Mouse (Mus musculus): Measurements from ENCODE around the gene Zfp69.

The Zfp69 gene

DNA sequence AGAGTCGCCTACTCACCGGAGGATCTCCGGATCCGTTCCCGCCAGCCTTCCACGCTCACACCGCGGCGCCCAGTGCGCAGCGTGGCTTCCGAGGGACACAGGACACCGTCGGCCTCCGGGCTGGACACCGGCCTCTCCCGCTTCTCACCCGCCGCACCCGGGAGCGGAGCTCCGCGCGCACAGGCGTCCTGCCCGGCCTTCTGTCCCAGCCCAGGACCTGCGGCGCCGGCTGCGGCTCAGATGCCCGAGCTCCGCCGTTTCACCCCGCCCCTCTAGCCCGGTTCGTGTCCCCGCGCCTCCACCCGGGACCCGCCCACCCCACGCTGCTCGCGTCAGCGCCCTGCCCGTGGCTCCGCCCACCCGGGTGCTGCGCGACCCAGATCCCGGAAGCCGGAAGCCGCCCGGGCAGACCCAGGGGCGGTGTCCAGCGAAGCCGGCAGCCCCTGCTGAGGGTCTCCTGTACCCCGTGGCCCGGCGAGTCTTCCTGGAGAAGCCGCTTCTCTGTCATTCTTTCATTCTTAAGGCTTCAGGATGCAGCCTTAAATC lies at the start of gene Zfp69:
Gene Zfp69, minus strand, starts transcription at position 272 of the 546 bp plus-strand sequence.
- peak; percentile 83 for DNase-seq

DNA sequence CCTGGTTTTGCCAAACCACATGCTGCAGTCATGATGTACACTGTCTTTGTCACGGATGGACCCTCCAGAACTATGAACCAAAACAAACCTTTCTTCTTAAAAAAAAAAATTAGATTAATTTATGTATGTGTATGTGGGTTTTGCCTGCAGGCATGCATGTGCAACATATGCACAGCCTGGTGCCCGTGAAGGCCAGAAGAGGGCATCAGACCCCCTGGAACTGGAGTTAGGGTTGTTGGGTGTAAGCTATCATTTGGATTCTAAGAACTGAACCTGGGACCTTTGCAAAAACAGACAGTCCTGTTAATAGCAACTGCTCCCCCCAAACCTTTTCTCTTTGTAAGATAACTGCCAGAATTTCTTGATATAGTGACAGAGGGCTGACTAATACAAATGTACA lies 49.5 kb upstream of the Zfp69 start:
- DNase-seq: no peak

DNA sequence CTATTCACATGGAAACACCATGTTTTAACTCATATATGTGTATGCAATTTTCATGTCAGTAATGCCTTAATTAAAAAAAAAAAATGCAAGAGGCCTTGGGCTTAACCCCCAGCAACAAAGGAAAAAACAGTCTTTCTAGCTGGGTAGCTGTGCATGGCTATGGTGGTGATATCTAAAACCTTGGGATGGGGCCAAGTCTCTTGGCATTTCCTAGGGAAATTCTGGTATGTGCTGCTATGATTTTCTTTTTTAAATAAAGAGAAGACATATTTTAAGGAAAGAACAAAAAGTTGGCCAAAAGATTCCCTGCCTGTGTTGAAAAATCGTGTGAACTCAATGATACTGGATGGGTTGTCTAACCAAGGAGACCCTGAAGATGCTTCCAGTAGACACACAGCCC lies 44.4 kb upstream of the Zfp69 start:
- DNase-seq: no peak

DNA sequence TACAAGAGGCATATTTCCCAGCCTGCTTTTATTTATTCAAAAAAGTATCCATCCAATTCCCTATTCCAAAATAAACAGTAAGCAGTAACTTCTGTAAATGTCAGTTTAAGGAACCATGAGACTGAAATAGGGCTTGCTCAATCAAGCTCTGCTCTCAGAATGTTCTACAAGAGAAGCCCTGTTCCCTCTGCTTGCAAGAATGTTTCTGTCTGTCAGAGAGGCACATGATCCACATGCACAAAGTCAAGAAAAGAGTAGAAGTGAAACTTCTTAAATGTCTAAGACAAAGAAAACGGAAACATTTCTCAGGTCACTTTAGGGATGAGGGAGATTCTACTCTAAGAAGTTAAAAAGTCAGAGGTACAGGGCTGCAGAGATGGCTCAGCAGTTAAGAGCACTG lies 41.5 kb upstream of the Zfp69 start:
- no peak for DNase-seq

DNA sequence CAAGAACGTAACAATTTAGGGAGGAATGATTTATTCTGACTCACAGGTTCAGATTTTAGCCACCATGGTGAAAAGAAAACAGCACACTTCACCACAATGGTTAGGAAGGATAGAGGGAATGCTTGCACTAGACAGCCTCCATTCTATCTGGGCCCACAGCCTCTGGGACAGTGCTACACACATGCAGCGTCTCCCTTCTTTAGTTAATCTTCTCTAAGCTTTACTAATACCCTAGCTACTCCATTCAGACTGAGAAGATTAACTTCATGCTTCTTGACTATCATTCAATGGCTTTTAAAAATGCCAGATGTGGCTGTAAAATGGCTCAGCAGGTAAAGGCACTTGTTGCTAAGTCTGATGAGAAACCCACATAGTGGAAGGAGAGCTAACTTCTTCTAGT lies 40.8 kb upstream of the Zfp69 start:
- no peak for DNase-seq

DNA sequence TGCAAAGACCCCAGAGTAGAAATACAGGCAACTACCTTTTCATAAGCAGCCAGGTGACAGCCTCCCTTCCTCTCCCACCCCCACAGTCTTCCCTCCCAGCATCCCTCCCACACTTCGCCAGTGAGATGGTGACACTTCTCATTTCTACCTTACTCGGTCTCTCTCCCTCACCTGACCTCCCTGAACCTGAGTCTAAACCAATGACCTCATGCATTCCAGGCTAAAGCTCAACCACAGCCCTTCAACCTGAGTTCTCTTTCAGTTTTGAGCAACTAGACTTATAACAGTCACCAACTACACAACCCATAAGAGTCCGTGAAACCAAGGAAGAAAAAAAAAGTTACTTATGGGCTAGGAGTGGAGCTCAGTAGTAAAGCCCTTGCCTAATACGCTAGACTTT lies 35.8 kb upstream of the Zfp69 start:
- no peak for DNase-seq

DNA sequence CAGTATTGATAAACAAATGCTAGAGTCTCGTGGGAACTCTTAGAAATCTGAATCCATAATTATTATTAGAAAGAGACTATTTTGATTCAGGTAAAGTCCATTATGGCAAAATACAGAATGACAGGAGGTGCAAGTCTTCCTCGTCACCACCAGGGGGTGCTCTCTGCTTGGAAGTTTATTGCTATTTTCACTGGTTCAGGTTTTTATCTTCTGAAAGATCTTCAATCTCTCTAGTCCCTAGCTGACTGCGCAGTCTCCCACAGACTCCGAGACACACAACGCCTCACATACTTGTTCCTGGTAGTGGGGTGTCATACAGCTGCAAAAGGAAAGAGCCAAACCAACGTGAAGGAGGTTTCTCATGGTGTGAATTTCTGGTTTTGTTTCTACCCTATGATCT lies 34.9 kb upstream of the Zfp69 start:
- peak; percentile 61 for DNase-seq

DNA sequence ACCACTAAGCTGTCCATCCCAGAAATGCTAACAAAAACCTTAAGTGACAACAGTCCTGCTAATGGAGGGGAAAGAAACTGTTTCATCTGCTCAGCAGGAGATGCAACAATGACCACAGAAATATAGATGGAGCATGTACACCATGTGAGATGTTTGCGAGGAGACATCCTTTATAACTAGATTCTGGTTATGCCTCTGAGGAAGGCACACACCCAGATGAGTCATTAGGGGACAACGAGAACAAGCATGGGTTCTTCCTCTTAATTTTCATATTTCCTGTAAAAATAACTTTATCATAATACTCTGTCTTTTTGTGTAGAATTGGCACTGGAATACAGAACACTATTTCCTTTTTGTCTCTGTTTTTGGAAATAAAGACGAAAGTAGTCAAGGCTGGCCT lies 26.7 kb upstream of the Zfp69 start:
- no peak for DNase-seq

DNA sequence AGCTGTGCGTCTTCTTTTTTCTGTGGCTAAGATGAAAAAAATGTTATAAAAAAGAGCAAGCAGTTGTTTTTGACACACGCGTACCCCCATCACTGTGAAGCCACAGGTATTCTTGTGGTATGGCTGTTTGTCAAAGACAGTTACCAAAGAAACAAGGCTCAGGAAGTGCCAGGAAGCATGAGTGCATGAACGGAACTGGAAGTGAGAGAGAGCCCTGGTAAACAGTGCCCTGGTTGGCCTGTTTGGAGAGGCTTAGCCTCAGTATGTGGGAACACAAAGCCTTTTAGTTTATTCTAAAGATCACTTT lies 23.9 kb upstream of the Zfp69 start:
- no peak for DNase-seq

DNA sequence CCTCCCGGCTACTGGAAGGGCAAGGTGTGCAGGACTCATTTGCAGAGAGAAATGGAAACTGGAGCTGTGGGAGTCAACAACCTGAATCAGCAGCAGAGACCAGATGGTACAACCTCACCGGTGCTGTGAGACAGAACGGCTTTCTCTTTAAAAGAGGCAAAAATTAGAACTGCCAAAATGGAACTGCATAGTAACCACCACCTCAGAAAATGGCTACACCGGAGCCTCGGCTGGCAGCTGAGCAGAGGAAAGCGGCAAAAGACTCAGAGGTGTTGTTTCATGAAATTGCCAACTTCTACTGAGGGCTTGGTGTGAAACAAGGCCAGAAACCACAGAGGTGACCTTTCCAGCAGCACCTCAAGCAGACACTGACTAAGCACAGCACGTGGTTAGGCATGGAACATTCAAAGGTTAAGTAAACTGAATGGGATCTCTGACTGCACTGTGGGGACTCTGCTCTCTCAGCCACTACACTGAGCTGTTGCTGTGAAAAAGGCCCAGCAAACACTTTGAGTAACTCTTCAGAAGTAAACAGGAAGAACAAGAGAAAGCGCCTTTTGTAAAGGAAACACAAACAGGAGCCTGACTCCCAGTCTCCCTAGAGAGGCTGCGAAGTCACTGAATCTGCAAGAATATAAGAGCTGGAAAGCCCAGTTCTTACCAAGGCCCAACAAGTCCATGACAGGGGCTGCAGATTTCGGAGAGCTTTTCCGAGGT lies 23.4 kb upstream of the Zfp69 start:
- peak; percentile 53 for DNase-seq

DNA sequence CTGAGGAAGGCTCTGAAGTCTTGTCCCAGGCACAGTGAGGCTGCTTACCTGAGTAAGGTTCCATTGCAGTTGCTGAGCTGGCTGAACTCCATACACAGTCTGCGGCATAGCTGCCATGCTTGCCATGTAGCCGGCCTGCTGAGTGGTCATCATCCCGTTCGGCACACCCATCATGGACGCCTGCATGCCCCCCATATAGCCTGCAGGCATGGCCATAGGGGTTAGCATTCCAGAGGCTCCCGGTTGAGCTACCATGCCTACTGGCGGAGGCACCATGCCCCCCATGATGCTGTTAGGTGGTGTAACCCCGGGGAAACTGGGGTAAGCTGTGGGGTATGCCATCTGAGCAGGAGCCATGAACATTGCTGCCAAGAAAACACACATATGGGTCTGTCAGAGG lies 20.3 kb upstream of the Zfp69 start:
- no peak for DNase-seq

DNA sequence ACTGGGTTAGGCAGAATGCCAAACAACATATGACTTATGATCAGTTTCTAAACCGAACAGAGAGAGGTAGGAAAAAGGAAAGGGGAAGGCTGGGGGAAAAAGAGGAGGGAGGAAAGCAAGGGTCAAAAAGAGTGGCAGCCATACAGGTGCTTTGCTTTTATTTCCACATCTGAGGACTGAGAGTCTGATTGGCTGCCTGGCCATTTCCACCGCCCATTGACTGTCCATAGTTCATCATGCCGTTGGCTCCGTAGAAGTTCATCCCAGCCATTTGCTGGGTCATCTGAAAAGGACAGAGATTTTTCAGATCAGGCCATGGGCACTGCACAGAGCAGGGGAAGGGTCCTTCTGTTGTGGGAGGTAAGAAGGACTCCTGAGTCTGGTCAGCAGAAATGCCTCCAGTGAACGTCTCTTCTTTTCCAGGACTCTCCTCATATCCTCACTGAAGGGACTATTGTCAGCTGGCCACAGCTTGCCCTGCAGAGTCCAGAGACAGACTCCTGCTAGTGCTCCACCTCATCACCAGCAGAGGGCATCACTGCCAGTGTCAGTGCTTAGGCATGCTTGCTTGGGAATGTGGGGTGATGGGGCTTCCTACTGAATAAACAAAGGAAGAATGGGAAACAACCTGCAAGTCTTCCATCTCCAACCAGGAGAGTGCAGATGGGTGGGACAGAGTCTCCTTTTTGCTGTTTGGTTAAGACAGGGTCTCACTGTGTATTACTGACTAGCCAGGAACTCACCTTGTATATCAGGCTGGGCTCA lies 18.1 kb upstream of the Zfp69 start:
- peak; percentile 29 for DNase-seq

DNA sequence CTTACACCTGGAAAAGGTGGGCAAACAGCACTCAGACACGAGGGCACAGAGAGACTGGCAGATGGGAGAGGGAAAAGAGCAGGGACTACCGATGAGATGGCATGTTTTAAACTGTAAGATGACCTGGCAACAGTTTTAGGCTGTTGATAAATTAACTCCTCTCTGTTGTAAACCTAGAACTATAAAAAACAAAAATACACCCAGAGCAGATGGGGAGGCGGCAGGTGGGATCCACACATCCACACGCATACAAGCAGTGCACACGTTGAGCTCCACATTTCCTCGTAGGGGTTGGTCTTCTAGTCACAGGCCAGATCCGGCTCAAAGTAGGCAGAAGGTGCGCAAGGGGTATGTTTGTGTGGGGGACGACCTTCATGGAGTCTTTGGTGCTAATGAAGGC lies 17.0 kb upstream of the Zfp69 start:
- DNase-seq: peak; percentile 36

DNA sequence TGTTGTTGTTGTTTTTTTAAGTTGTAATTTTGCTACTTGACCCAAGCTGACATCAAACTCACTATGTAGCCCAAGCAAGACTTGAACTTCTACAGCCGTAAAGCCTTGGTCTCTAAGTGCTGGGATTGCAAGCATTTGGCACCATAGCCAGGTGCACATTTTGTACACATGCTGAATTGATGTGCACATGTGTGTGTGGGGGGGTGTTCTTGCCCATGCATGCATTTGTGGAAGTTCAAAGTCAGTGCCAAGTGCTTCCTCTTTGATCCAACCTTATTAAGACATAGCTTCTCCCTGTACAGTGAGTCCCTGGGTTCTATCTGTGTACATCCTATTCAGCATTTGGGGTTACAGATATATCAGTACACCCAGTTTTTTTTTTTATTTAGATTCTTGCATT lies 4.1 kb upstream of the Zfp69 start:
- no peak for DNase-seq

DNA sequence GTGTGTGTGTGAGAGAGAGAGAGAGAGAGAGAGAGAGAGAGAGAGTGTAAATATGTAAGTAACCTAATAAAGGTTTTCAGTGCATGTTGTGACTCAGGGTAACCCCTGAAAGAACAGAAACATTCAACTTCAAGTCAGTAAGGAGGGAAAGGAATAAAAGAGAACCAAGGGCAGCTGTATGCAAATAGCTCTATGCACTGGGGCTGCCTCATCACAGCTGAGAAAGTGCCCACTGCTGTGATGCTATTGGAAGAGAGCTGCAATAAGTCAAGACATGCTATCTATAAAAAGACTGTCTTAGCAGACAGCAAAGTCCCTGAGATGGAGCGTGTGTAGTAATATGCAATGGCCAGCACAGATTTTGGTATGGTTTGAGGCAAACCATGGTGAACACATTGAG lies 2.2 kb upstream of the Zfp69 start:
- DNase-seq: no peak

DNA sequence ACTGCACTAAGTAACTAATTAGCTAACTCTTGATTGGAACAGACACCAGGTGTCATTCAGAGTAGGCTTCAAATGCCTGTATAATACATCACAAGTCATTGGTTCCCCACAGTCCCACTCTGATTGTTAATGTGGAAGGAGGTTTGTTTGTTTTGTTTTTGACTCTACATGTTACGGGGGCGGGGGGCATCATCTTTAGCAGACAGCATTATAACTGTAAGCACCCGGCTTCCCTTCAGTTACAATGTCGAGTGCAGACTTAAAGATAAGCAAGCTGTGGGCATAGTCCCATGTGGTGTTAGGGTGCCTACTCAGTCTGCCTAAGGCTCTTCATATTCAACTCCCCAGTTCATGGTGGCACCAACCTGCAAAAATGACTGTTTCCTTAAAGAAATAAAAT lies 1.5 kb upstream of the Zfp69 start:
- no peak for DNase-seq

DNA sequence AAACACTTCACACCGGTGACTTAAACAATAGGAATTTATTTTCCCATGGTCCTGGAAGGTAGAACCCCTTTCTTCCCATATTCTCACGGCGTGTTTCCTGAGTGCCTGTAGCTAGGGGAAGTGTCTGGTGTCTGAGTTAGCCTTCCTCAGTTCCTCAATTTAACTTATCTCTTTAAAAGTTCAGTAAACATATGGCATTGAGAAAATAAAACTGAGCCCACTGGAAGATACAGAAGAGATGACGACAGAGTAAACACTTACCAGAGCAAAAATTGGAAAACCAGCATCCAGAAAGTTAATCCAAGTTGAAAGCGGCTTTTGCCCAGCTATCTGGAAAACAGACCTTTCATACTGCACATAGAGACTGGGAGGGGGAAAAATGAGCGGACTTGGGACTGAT lies 664 bp upstream of the Zfp69 start:
- no peak for DNase-seq

DNA sequence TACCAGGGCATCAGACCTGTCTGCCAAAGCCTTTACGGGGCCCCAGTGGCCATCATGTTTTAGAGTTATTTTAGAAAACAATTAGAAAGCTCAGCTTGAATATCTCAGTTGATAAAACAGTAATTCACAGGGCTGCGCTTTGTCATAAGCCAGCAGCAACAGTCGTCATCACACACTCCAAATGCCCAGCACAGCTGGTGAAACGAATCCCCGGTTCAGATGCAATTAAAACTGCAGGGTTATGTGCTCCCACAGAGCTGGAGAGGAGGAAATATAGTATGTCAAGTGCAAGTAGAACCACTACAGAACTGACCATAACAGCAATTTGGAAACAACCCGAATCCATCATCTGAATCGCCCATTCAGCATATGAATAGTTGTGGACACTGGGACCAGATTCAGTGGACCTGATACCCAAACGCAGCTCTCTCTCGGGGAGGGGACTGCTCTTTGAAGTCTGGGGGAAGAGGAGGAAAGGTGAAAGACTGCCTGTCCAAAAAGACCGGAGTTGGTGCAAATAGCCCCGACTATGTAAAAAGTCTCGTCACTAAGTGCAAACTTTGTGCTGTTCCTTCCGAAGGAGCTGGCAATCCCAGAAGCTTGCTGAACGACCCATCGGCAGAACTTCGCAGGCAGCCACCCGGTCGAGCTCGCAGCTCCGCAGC lies 604 bp downstream of the Zfp69 start:
- DNase-seq: peak; percentile 20

DNA sequence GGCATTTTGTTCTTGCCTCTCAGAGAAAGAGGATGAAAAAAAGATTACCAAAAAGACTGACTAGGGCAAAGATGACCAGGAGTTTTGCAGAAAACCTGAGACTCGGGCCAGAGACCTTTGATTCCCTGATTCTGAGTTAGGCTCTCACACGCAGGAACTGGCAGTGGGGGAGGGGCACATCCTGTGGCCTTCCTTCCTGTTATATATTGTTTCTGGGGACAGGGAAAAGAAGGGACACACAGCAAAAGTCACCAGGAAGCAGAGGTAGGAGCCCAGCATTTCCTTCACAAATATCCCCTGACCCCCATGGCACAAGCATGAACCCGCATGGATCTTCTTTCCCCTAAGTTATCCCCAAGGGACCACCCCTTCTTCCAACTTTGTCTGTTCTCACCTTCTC lies 2.6 kb downstream of the Zfp69 start:
- no peak for DNase-seq

DNA sequence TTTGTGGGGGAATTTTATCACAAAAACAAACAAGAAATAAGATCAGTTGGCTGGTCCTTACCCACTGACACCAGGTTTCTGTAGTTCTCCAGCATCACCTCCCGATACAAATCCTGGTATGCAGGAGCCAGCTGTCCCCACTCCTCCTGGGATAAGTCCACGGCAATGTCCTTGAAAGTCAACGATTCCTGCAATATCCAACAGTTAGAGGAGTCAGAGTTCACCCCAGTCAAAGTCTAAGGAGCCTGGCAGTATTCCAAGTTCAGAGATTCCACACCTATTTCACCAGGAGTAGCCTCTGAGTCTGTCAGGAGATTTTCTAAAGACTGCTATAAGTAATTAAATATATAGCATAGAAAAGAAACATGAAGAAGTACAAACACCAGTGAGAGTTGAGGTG lies 16.5 kb downstream of the Zfp69 start:
- DNase-seq: no peak

DNA sequence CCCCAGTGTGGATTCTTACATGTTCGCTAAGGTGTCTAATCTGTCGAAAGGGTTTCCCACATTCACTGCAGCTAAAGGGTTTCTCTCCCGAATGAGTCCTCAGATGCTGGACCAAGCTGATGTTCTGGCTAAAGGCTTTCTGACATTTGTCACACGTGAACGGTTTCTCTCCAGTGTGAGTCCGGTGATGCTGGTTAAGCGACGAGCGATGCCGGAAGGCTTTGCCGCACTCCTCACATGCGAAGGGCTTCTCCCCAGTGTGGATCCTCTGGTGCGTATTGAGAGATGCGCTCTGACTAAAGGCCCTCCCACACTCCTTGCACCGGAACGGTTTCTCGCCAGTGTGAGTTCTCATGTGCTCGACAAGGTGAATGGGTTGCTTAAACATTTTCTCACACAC lies 20.8 kb downstream of the Zfp69 start:
- no peak for DNase-seq

DNA sequence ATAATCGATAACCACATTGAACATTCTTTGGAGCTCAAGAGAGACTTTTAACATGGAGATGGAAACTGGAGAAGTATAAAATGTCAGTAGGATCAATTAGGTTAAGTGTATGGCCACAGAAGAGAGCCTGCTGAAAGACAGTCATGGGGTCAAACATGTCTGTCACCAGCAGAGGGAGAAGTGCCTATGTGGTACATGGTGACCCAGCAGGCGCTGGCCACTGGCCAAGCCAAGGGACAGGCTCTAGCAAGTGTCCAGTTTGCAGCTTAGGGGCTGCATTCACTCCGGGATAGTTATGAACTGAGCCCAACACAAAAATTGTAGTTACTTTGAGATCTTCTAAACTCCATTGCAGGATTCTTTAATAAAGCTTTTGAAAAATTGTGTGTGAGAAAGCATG lies 22.8 kb downstream of the Zfp69 start:
- DNase-seq: no peak

DNA sequence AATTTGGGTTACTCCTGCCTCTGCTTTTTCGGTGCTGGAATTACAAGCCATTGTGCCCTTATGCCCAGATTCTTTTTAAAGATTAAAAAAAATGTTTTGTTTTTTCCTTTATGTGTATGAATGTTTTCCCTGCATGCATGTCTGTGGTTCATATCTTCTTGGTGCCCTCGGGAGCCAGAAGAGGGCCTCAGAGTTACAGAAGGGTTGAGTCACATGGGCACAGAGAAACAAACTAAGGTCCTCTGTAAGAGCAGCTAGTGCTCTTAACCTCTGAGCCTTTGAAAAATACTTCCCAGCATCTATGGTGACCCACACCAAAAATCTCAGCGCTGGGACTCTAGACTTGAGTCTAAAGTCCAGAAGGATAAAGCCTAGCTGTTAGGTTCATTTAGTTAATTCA lies 26.1 kb downstream of the Zfp69 start:
- peak; percentile 26 for DNase-seq

Data from cerebellum, adult 8-10 months (tissue).